Mouse (Mus musculus) CH12.LX (cell line): ENCODE data around the gene Abca17. TPM values are rescaled to one million over a fixed set of nuclear protein-coding genes. Genes with fewer than 3 reads are reported as not detected.

ENCODE experiments used
- DNase-seq: peaks from one replicate; pipeline ENCODE4 v3.0.0-alpha.2; 2013; ENCODE audit errors: extremely low read depth
- H3K27ac ChIP-seq: 2 replicates; pipeline ENCODE4 v1.5.1; 2012; ENCODE audit warnings: low read depth, mild to moderate bottlenecking, control low read depth, moderate library complexity; ENCODE audit not compliant: insufficient read depth
- H3K27me3 ChIP-seq: replicated peaks from 2 replicates; pipeline ENCODE3; 2012; ENCODE audit warnings: inconsistent platforms
- H3K36me3 ChIP-seq, 2 experiments: replicated peaks in 1 of 2; 2 replicates each; pipeline versions ENCODE3 to v1.6.1; 2012; ENCODE audit warnings: inconsistent platforms in 1 of 2, low read length in 1 of 2, mild to moderate bottlenecking in 1 of 2, mixed read lengths in 1 of 2, moderate library complexity in 1 of 2; ENCODE audit not compliant: control insufficient read depth in 1 of 2, insufficient read depth in 1 of 2
- H3K4me1 ChIP-seq, 2 experiments: 2 replicates each; pipeline ENCODE4 v1.6.1; 2012; ENCODE audit warnings: inconsistent platforms in 1 of 2, moderate library complexity in 1 of 2; ENCODE audit not compliant: insufficient read depth in 2 of 2, control insufficient read depth in 1 of 2
- H3K4me2 ChIP-seq: 2 replicates; pipeline ENCODE4 v1.6.1; 2012; ENCODE audit warnings: low read depth, mild to moderate bottlenecking, control low read depth; ENCODE audit not compliant: poor library complexity, insufficient read depth, severe bottlenecking
- H3K4me3 ChIP-seq, 3 experiments: fragments of 150-350 bp in 1 of 3; sonication (generic) in 1 of 3; replicated peaks in 1 of 3; 2 replicates each; pipeline versions ENCODE3 to v1.5.1; 2011 to 2012; ENCODE audit warnings: low read depth in 2 of 3, low read length in 2 of 3, mild to moderate bottlenecking in 2 of 3, moderate library complexity in 2 of 3, control low read depth in 1 of 3, improper control_type of control experiment in 1 of 3, inconsistent platforms in 1 of 3, mixed read lengths in 1 of 3; ENCODE audit not compliant: poor library complexity in 1 of 3
- H3K79me2 ChIP-seq: replicated peaks from 2 replicates; pipeline ENCODE4 v1.6.1; 2012; ENCODE audit warnings: mild to moderate bottlenecking, moderate library complexity; ENCODE audit not compliant: control insufficient read depth, poor library complexity, insufficient read depth, severe bottlenecking; ENCODE audit errors: extremely low read depth
- H3K9ac ChIP-seq: 2 replicates; pipeline ENCODE4 v1.6.1; 2012; ENCODE audit warnings: low read depth, mild to moderate bottlenecking, control low read depth, moderate library complexity; ENCODE audit not compliant: insufficient read depth
- H3K9me3 ChIP-seq: replicated peaks from 2 replicates; pipeline ENCODE3; 2012; ENCODE audit warnings: low read length, inconsistent platforms, mixed read lengths
- BHLHE40 ChIP-seq: IDR thresholded peaks from 2 replicates; pipeline ENCODE4 v1.6.1; 2011; ENCODE audit warnings: mild to moderate bottlenecking, low read depth, low read length, improper control_type of control experiment
- CHD1 ChIP-seq: IDR thresholded peaks from 2 replicates; pipeline ENCODE4 v1.6.1; 2012; ENCODE audit warnings: low read depth, low read length, improper control_type of control experiment, inconsistent platforms
- E2F4 ChIP-seq: IDR thresholded peaks from 2 replicates; pipeline ENCODE4 v1.6.1; 2011; ENCODE audit warnings: low read depth, low read length, improper control_type of control experiment; ENCODE audit not compliant: insufficient replicate concordance
- ELF1 ChIP-seq: IDR thresholded peaks from 2 replicates; pipeline ENCODE4 v1.6.1; 2014; ENCODE audit warnings: low read depth, mild to moderate bottlenecking, inconsistent platforms, low read length, improper control_type of control experiment
- EP300 ChIP-seq: IDR thresholded peaks from 2 replicates; pipeline ENCODE4 v1.6.1; 2011; ENCODE audit warnings: low read length, improper control_type of control experiment
- ETS1 ChIP-seq: conservative IDR thresholded peaks from 2 replicates; pipeline ENCODE4 v1.6.1; 2012; ENCODE audit warnings: low read depth, mild to moderate bottlenecking, inconsistent platforms, low read length, improper control_type of control experiment, moderate library complexity
- JUND ChIP-seq: conservative IDR thresholded peaks from 2 replicates; pipeline ENCODE4 v1.6.1; 2011; ENCODE audit warnings: low read depth, low read length, improper control_type of control experiment
- KAT2A ChIP-seq: IDR thresholded peaks from 2 replicates; pipeline ENCODE4 v1.6.1; 2012; ENCODE audit warnings: low read length, improper control_type of control experiment, inconsistent platforms; ENCODE audit not compliant: insufficient replicate concordance
- MAZ ChIP-seq: IDR thresholded peaks from 2 replicates; pipeline ENCODE4 v1.6.1; 2012; ENCODE audit warnings: low read depth, mild to moderate bottlenecking, inconsistent platforms, low read length, improper control_type of control experiment, moderate library complexity
- MEF2A ChIP-seq: IDR thresholded peaks from 2 replicates; pipeline ENCODE4 v1.6.1; 2014; ENCODE audit warnings: low read depth, mild to moderate bottlenecking, inconsistent platforms, low read length, improper control_type of control experiment, borderline replicate concordance
- MXI1 ChIP-seq: IDR thresholded peaks from 2 replicates; pipeline ENCODE4 v1.6.1; 2011; ENCODE audit warnings: mild to moderate bottlenecking, low read depth, low read length, improper control_type of control experiment
- MYC ChIP-seq: IDR thresholded peaks from 2 replicates; pipeline ENCODE4 v1.6.1; 2011; ENCODE audit warnings: low read depth, mild to moderate bottlenecking, improper control_type of control experiment, low read length
- NELFE ChIP-seq: IDR thresholded peaks from 2 replicates; pipeline ENCODE4 v1.6.1; 2011; ENCODE audit warnings: low read depth, low read length, improper control_type of control experiment
- POLR2A ChIP-seq: IDR thresholded peaks from 2 replicates; pipeline ENCODE4 v1.6.1; 2011; ENCODE audit warnings: low read depth, mild to moderate bottlenecking, improper control_type of control experiment, low read length
- POLR2AphosphoS2 ChIP-seq: IDR thresholded peaks from 2 replicates; pipeline ENCODE4 v1.6.1; 2011; ENCODE audit warnings: low read depth, low read length, improper control_type of control experiment
- RCOR1 ChIP-seq: conservative IDR thresholded peaks from 2 replicates; pipeline ENCODE4 v1.6.1; 2012; ENCODE audit warnings: low read depth, mild to moderate bottlenecking, inconsistent platforms, low read length, improper control_type of control experiment
- SMC3 ChIP-seq: IDR thresholded peaks from 2 replicates; pipeline ENCODE4 v1.6.1; 2011; ENCODE audit warnings: low read depth, low read length, improper control_type of control experiment
- TBP ChIP-seq: conservative IDR thresholded peaks from 2 replicates; pipeline ENCODE4 v1.6.1; 2011; ENCODE audit warnings: low read depth, low read length, improper control_type of control experiment
- TCF12 ChIP-seq: IDR thresholded peaks from 2 replicates; pipeline ENCODE4 v1.6.1; 2014; ENCODE audit warnings: low read depth, mild to moderate bottlenecking, inconsistent platforms, low read length, improper control_type of control experiment
- UBTF ChIP-seq: IDR thresholded peaks from 2 replicates; pipeline ENCODE4 v1.6.1; 2012; ENCODE audit warnings: low read depth, mild to moderate bottlenecking, inconsistent platforms, low read length, improper control_type of control experiment, moderate library complexity
- USF2 ChIP-seq: conservative IDR thresholded peaks from 2 replicates; pipeline ENCODE4 v1.6.1; 2011; ENCODE audit warnings: low read depth, low read length, improper control_type of control experiment
- ZC3H11A ChIP-seq: IDR thresholded peaks from 2 replicates; pipeline ENCODE4 v1.6.1; 2012; ENCODE audit warnings: low read depth, mild to moderate bottlenecking, inconsistent platforms, low read length, improper control_type of control experiment
- ZMIZ1 ChIP-seq: IDR thresholded peaks from 2 replicates; pipeline ENCODE4 v1.6.1; 2012; ENCODE audit warnings: low read depth, mild to moderate bottlenecking, inconsistent platforms, low read length, improper control_type of control experiment
- dilution Hi-C: fragments of 300-500 bp; cut with MboI; formaldehyde crosslinking; loops from 2 replicates; pipeline ENCODE4 v1.14.3; 2020; ENCODE audit warnings: low sequenced_read_pairs; ENCODE audit not compliant: extremely low pct_unique_long_range_greater_than_20kb, extremely low pct_ligation_motif_present
- in situ Hi-C: fragments of 300-500 bp; cut with MboI; formaldehyde crosslinking; loops from 3 replicates; pipeline ENCODE4 v1.14.3; 2019; ENCODE audit warnings: low sequenced_read_pairs, low pct_ligation_motif_present, low pct_unique_long_range_greater_than_20kb, mixed read lengths
- polyA plus RNA-seq: library from polyadenylated mRNA; unstranded; fragments of >175 nt; gene quantifications from 2 replicates; pipeline ENCODE4 v1.2.1, GENCODE M21; 2012; ENCODE audit warnings: low read depth; ENCODE audit not compliant: insufficient read length
- total RNA-seq, 2 experiments: library from RNA; depleted of rRNA; stranded (reverse); fragments of 300-350 nt in 1 of 2; fragments of >200 nt in 1 of 2; gene quantifications; 2 replicates each; pipeline ENCODE4 v1.2.3; 2012 to 2014

Gene Abca17
- total and polyA plus RNA-seq, 3 experiments, result not detected

DNA sequence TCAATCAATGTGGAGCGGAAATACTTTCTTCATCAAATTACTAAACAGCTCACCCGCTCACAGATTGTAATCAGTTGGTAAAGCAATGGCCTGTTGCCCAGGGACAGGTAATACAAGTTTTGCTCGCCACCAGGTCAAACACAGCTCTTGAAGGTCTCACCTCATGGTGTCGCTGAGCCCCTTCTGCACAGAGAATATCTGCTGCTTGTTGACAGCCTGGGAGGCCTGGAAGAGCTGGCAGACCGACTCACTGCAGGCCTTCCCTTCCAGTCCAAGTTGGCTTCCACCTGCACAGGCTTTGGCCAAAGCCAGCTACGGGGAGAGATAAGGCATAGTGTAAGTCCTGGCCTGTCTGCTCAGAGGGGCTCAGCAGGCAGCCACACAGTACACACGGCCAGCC is 113.9 kb downstream of the Abca17 start:
- H3K4me2 ChIP-seq, result no peak overlapping the region
- peaks cover 81 to 97% of the 10 kb centered on the region in 2 experiments for H3K36me3 ChIP-seq
- no peak for DNase-seq
- dilution Hi-C loops (no loop called here), in situ Hi-C loops (no loop called here)
- H3K79me2 ChIP-seq, result no peaks in the 10 kb centered on the region
- H3K27me3 ChIP-seq, result no peaks in the 10 kb centered on the region
- no peak for TF ChIP-seq EP300
- TF ChIP-seq TCF12, result no peak
- no peak for TF ChIP-seq RCOR1
- no peak overlapping the region for H3K4me3 ChIP-seq
- H3K9ac ChIP-seq, result no peak overlapping the region
- H3K4me1 ChIP-seq, result peaks cover 0 to 8% of the 10 kb centered on the region in 2 experiments; a peak in 1 of 4 replicates
- peaks cover 14% of the 10 kb centered on the region for H3K9me3 ChIP-seq
- no peak overlapping the region for H3K27ac ChIP-seq

DNA sequence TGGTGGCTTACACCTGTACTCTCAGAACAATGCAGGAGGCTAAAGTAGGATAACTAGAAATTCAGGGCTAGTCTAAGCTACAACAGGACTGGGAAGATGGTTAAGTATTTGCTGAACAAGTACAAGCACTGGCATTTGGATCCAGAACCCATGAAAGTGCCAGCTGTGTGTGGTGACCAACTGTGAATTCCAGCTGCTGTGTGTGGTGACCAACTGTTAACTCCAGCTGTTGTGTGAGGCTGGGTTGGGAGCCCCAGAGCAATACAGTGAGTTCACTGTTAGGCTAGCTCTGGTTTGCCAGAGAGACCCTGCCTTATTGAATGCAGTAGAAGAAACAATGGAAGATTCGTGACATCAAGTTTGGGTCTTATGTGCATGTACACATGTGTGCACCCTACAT is 114.4 kb downstream of the Abca17 start:
- peaks cover 80 to 97% of the 10 kb centered on the region in 2 experiments for H3K36me3 ChIP-seq
- TF ChIP-seq ELF1, result no peak
- TF ChIP-seq MXI1, result no peak
- no peak for TF ChIP-seq MYC
- TF ChIP-seq SMC3, result no peak
- no peak for TF ChIP-seq ZMIZ1
- no peak for TF ChIP-seq POLR2AphosphoS2
- no peak for TF ChIP-seq TBP
- TF ChIP-seq UBTF, result no peak
- no peak for TF ChIP-seq POLR2A
- TF ChIP-seq MEF2A, result no peak
- TF ChIP-seq BHLHE40, result no peak
- no peak for TF ChIP-seq ETS1
- no peak for TF ChIP-seq KAT2A
- TF ChIP-seq JUND, result no peak
- no peak for TF ChIP-seq E2F4
- TF ChIP-seq MAZ, result no peak
- TF ChIP-seq USF2, result no peak
- TF ChIP-seq ZC3H11A, result no peak
- TF ChIP-seq NELFE, result no peak
- TF ChIP-seq CHD1, result no peak

More for the DNA sequence above, 114.4 kb downstream of the Abca17 start:
- no peak for DNase-seq
- dilution Hi-C loops (no loop called here), in situ Hi-C loops (no loop called here)
- no peak overlapping the region for H3K4me3 ChIP-seq
- H3K4me2 ChIP-seq, result no peak overlapping the region
- peaks cover 14% of the 10 kb centered on the region for H3K9me3 ChIP-seq
- H3K27me3 ChIP-seq, result no peaks in the 10 kb centered on the region
- no peaks in the 10 kb centered on the region for H3K79me2 ChIP-seq
- H3K4me1 ChIP-seq, result peaks cover 0 to 8% of the 10 kb centered on the region in 2 experiments; a peak in 1 of 4 replicates
- no peak overlapping the region for H3K27ac ChIP-seq
- H3K9ac ChIP-seq, result no peak overlapping the region
